Mouse (Mus musculus) liver, postnatal 0 days (tissue): ENCODE results near the gene Tbck. TPM values are rescaled to one million over a fixed set of nuclear protein-coding genes. Genes with fewer than 3 reads are reported as not detected.

Experiments used
- ATAC-seq: fragments of 200-750 bp; cut with Nextera tagmentation; 2 replicates; pipeline ENCODE4 v1.8.0; 2017; ENCODE audit warnings: mild to moderate bottlenecking, moderate library complexity
- DNase-seq: peaks from one replicate; pipeline ENCODE4 v3.0.0-alpha.2; 2016
- H3K27ac ChIP-seq: fragments of 300-500 bp; sonication (generic); 2 replicates; pipeline ENCODE4 v1.5.1; 2014; ENCODE audit warnings: antibody characterized with exemption, moderate library complexity, mild to moderate bottlenecking, low read depth
- H3K27me3 ChIP-seq: fragments of 300-500 bp; sonication (generic); 2 replicates; pipeline ENCODE4 v1.6.1; 2014; ENCODE audit warnings: low read length, control low read depth, mixed read lengths; ENCODE audit not compliant: insufficient read depth
- H3K36me3 ChIP-seq: fragments of 300-500 bp; sonication (generic); replicated peaks from 2 replicates; pipeline ENCODE4 v1.6.1; 2014; ENCODE audit warnings: mild to moderate bottlenecking, control low read depth, low read length, moderate library complexity, mixed read lengths; ENCODE audit not compliant: insufficient read depth
- H3K4me1 ChIP-seq: fragments of 300-500 bp; sonication (generic); 2 replicates; pipeline ENCODE4 v1.6.1; 2014; ENCODE audit warnings: antibody characterized with exemption, mild to moderate bottlenecking, control low read depth; ENCODE audit not compliant: insufficient read depth
- H3K4me2 ChIP-seq: fragments of 300-500 bp; sonication (generic); 2 replicates; pipeline ENCODE4 v1.6.1; 2014; ENCODE audit warnings: low read depth, mild to moderate bottlenecking, low read length, moderate library complexity, mixed read lengths
- H3K4me3 ChIP-seq: fragments of 300-500 bp; sonication (generic); 2 replicates; pipeline ENCODE4 v1.5.1; 2014; ENCODE audit warnings: low read depth, low read length
- H3K9ac ChIP-seq: fragments of 300-500 bp; sonication (generic); replicated peaks from 2 replicates; pipeline ENCODE4 v1.6.1; 2014; ENCODE audit warnings: mild to moderate bottlenecking, moderate library complexity
- H3K9me3 ChIP-seq: fragments of 300-500 bp; sonication (generic); 2 replicates; pipeline ENCODE4 v1.6.1; 2016; ENCODE audit warnings: mild to moderate bottlenecking, control low read depth, low read length, mixed read lengths
- CTCF ChIP-seq: sonication (generic); IDR thresholded peaks from 2 replicates; pipeline ENCODE4 v1.5.1; 2016; ENCODE audit warnings: antibody characterized with exemption, low read depth
- EP300 ChIP-seq: IDR thresholded peaks from 2 replicates; pipeline ENCODE4 v1.6.1; 2016; ENCODE audit warnings: antibody characterized with exemption, low read depth, mild to moderate bottlenecking
- WGBS: fragments of 180-500 bp; shearing (Covaris S2); extraction: QIAGEN DNeasy Blood & Tissue Kit; methylation state at CpG from one replicate; pipeline ENCODE4 v1.1.7; 2014; ENCODE audit not compliant: insufficient replicate concordance; 5-methylcytosine and 5-hydroxymethylcytosine counted together
- polyA plus RNA-seq: library from polyadenylated mRNA; unstranded; fragments of >200 nt; fragmentation: Nextera tagmentation; extraction: Ambion mirVana; gene quantifications from 2 replicates; pipeline ENCODE4 v1.2.1, GENCODE M21; 2015

The Tbck gene
- polyA plus RNA-seq, 1 experiment from 2014 or later, result 5.0 TPM

GRCm38 (mm10) chr3:132864986-132865385 lies 181.0 kb downstream of the Tbck start:
- TF ChIP-seq EP300, result no peak
- TF ChIP-seq CTCF, result no peak
- H3K27me3 ChIP-seq, result no peaks in the 10 kb centered on the region
- H3K27ac ChIP-seq, result no peak overlapping the region
- no peak for ATAC-seq
- H3K4me3 ChIP-seq, result no peak overlapping the region
- H3K4me2 ChIP-seq, result no peak overlapping the region
- H3K36me3 ChIP-seq, result no peaks in the 10 kb centered on the region
- WGBS, result 42% methylated on average over 8 of the region's 8 CpGs
- no peaks in the 10 kb centered on the region for H3K9me3 ChIP-seq
- peaks cover 7% of the 10 kb centered on the region; the same call in 1 of the 2 replicates for H3K4me1 ChIP-seq
- no peak for DNase-seq
- H3K9ac ChIP-seq, result no peak overlapping the region

GRCm38 (mm10) chr3:132865596-132865995 lies 181.7 kb downstream of the Tbck start:
- DNase-seq (no peak), ATAC-seq (no peak)
- Histone ChIP-seq H3K27ac (no peak overlapping the region), H3K9me3 (no peaks in the 10 kb centered on the region), H3K4me2 (no peak overlapping the region), H3K4me1 (peaks cover 5% of the 10 kb centered on the region; the same call in 1 of the 2 replicates), H3K27me3 (no peaks in the 10 kb centered on the region), H3K9ac (no peak overlapping the region), H3K4me3 (no peak overlapping the region), H3K36me3 (no peaks in the 10 kb centered on the region)
- WGBS, result 77% methylated on average over 4 of the region's 4 CpGs
- TF ChIP-seq CTCF (no peak), EP300 (no peak)

GRCm38 (mm10) chr3:132866984-132867383 lies 183.0 kb downstream of the Tbck start:
- H3K27ac ChIP-seq, result no peak overlapping the region
- 71% methylated on average over 3 of the region's 3 CpGs for WGBS
- H3K4me3 ChIP-seq, result no peak overlapping the region
- no peaks in the 10 kb centered on the region for H3K36me3 ChIP-seq
- no peak for TF ChIP-seq CTCF
- TF ChIP-seq EP300, result no peak
- ATAC-seq (no peak), DNase-seq (no peak)
- no peaks in the 10 kb centered on the region for H3K4me1 ChIP-seq
- no peaks in the 10 kb centered on the region for H3K27me3 ChIP-seq
- no peak overlapping the region for H3K4me2 ChIP-seq
- no peak overlapping the region for H3K9ac ChIP-seq
- H3K9me3 ChIP-seq, result no peaks in the 10 kb centered on the region

GRCm38 (mm10) chr3:132868838-132869237 lies 184.9 kb downstream of the Tbck start:
- Histone ChIP-seq H3K27ac (no peak overlapping the region), H3K4me2 (no peak overlapping the region), H3K9me3 (no peaks in the 10 kb centered on the region), H3K36me3 (no peaks in the 10 kb centered on the region), H3K4me3 (no peak overlapping the region), H3K4me1 (no peaks in the 10 kb centered on the region), H3K9ac (no peak overlapping the region), H3K27me3 (no peaks in the 10 kb centered on the region)
- DNase-seq (no peak), ATAC-seq (no peak)
- WGBS, result 58% methylated on average over 2 of the region's 2 CpGs
- no peak for TF ChIP-seq EP300
- TF ChIP-seq CTCF, result no peak

GRCm38 (mm10) chr3:132870079-132870478 lies 186.1 kb downstream of the Tbck start:
- Histone ChIP-seq H3K9me3 (no peaks in the 10 kb centered on the region), H3K4me2 (no peak overlapping the region), H3K4me1 (no peaks in the 10 kb centered on the region), H3K9ac (no peak overlapping the region), H3K27me3 (no peaks in the 10 kb centered on the region), H3K36me3 (no peaks in the 10 kb centered on the region), H3K27ac (no peak overlapping the region), H3K4me3 (no peak overlapping the region)
- 72% methylated on average over 6 of the region's 6 CpGs for WGBS
- no peak for DNase-seq
- ATAC-seq, result no peak
- TF ChIP-seq EP300, result no peak
- no peak for TF ChIP-seq CTCF

- DNase-seq (peak; percentile 74), ATAC-seq (peak; percentile 95)
- Histone ChIP-seq H3K4me3 (no peak overlapping the region), H3K27ac (peak overlapping the region; percentile 30; the same call in 1 of the 2 replicates), H3K9me3 (no peaks in the 10 kb centered on the region), H3K4me2 (no peak overlapping the region), H3K4me1 (no peaks in the 10 kb centered on the region), H3K9ac (no peak overlapping the region), H3K27me3 (no peaks in the 10 kb centered on the region), H3K36me3 (no peaks in the 10 kb centered on the region)
- TF ChIP-seq EP300, result peak; percentile 48; the same call in 1 of the 2 replicates
- no peak for TF ChIP-seq CTCF
- 45% methylated on average over 9 of the region's 9 CpGs for WGBS
Observed at GRCm38 (mm10) chr3:132871318-132871904, 187.5 kb downstream of the Tbck start.

GRCm38 (mm10) chr3:132873251-132873650 lies 189.3 kb downstream of the Tbck start:
- H3K9me3 ChIP-seq, result no peaks in the 10 kb centered on the region
- H3K4me1 ChIP-seq, result no peaks in the 10 kb centered on the region
- ATAC-seq (no peak), DNase-seq (no peak)
- H3K9ac ChIP-seq, result no peak overlapping the region
- WGBS, result 34% methylated on average over 6 of the region's 6 CpGs
- TF ChIP-seq EP300 (no peak), CTCF (no peak)
- no peak overlapping the region for H3K4me2 ChIP-seq
- no peaks in the 10 kb centered on the region for H3K27me3 ChIP-seq
- no peaks in the 10 kb centered on the region for H3K36me3 ChIP-seq
- no peak overlapping the region for H3K4me3 ChIP-seq
- H3K27ac ChIP-seq, result no peak overlapping the region
